Mouse (Mus musculus): ENCODE results near the gene Prdm12. TPM values are rescaled to one million over a fixed set of nuclear protein-coding genes. Genes with fewer than 3 reads are reported as not detected.

The Prdm12 gene
- polyA plus RNA-seq, 1 experiment from 2014 or later: not detected

GRCm38 (mm10) chr2:31613781-31614180 lies 26.1 kb upstream of the Prdm12 start:
- Histone ChIP-seq H3K4me2 (no peak overlapping the region), H3K4me3 (ENCODE audit: low read depth, low read length) (no peak overlapping the region), H3K4me1 (ENCODE audit: insufficient read depth) (no peaks in the 10 kb centered on the region), H3K9me3 (ENCODE audit: low read depth, low read length) (no peaks in the 10 kb centered on the region), H3K27ac (ENCODE audit: low read depth) (no peak overlapping the region), H3K9ac (no peak overlapping the region), H3K36me3 (ENCODE audit: insufficient read depth) (peaks cover 81% of the 10 kb centered on the region), H3K27me3 (ENCODE audit: insufficient read depth, low read length) (no peaks in the 10 kb centered on the region)
- 76% methylated on average over 7 of the region's 7 CpGs for WGBS
- ATAC-seq (ENCODE audit: insufficient read depth) (no peak), DNase-seq (no peak)
- no peak for TF ChIP-seq CTCF (IDR thresholded peaks at IDR 0.05; ENCODE audit: low read depth)

DNA sequence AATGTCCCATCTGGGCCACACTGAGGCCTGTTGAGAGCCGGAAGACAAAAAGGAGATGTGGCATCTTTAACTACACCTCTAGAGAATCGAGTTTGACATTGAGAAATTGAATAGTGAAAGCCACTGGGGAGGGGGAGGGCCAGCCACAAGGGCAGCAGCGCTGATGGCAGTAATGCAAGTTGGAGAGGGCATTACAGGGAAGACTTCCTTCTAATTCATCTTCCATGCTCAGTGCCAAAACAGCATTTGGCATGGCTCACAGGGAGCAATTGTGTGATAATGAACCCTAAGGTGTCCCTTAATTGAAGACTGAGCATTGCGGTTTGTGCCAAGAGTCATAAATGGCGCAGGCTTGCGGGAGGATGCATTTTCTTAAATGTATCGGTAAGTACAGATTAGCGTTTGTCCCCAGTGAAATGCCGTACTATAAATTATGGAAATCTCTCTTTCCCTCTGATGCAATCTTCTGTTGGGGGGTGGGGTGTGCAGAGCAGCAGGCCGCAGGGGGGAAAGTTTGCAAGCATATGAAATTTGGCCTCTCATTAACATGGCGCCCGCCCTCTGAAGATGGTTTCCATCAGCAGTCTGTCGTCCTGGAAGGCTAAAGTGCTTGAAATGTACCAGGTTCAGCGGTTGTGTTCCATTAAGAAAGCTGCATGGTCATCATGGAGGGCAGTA lies 21.2 kb upstream of the Prdm12 start:
- no peak for TF ChIP-seq CTCF (IDR thresholded peaks at IDR 0.05; ENCODE audit: low read depth)
- H3K9ac ChIP-seq: no peak overlapping the region
- H3K4me1 ChIP-seq (ENCODE audit: insufficient read depth): no peaks in the 10 kb centered on the region
- WGBS: 77% methylated on average over 14 of the region's 14 CpGs
- H3K4me3 ChIP-seq (ENCODE audit: low read depth, low read length): no peak overlapping the region
- DNase-seq (no peak), ATAC-seq (ENCODE audit: insufficient read depth) (no peak)
- H3K9me3 ChIP-seq (ENCODE audit: low read depth, low read length): no peaks in the 10 kb centered on the region
- no peaks in the 10 kb centered on the region for H3K27me3 ChIP-seq (ENCODE audit: insufficient read depth, low read length)
- H3K36me3 ChIP-seq (ENCODE audit: insufficient read depth): peaks cover 34% of the 10 kb centered on the region
- H3K27ac ChIP-seq (ENCODE audit: low read depth): no peak overlapping the region
- H3K4me2 ChIP-seq: no peak overlapping the region

DNA sequence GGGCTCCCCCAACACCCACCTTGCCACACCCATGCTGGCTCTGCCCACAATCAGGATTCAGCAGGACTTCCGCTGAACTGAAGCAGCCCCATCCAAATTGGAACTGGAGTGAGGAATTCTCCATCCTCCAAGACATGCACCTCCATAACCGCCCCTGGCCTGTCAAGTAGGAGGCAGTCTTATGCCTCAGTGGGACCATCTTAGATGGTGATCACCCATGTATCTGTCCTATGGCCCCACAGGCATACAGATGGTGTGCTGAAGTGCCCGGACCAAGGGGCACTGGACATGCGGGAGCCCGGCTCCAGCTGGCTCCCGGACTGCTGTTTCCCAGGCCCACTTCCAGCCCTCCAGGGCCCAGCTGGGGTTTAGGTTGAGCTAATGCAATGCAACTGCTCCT lies 20.6 kb upstream of the Prdm12 start:
- no peak overlapping the region for H3K4me3 ChIP-seq (ENCODE audit: low read depth, low read length)
- ATAC-seq (ENCODE audit: insufficient read depth) (no peak), DNase-seq (no peak)
- no peak overlapping the region for H3K9ac ChIP-seq
- peaks cover 29% of the 10 kb centered on the region for H3K36me3 ChIP-seq (ENCODE audit: insufficient read depth)
- H3K27me3 ChIP-seq (ENCODE audit: insufficient read depth, low read length): no peaks in the 10 kb centered on the region
- TF ChIP-seq CTCF (IDR thresholded peaks at IDR 0.05; ENCODE audit: low read depth): no peak
- H3K9me3 ChIP-seq (ENCODE audit: low read depth, low read length): no peaks in the 10 kb centered on the region
- H3K27ac ChIP-seq (ENCODE audit: low read depth): no peak overlapping the region
- no peak overlapping the region for H3K4me2 ChIP-seq
- H3K4me1 ChIP-seq (ENCODE audit: insufficient read depth): no peaks in the 10 kb centered on the region
- 92% methylated on average over 6 of the region's 6 CpGs for WGBS

- TF ChIP-seq CTCF (IDR thresholded peaks at IDR 0.05; ENCODE audit: low read depth): no peak
- Histone ChIP-seq H3K4me2 (no peak overlapping the region), H3K27me3 (ENCODE audit: insufficient read depth, low read length) (peaks cover 70% of the 10 kb centered on the region), H3K4me1 (ENCODE audit: insufficient read depth) (peaks cover 7% of the 10 kb centered on the region; the same call in 1 of the 2 replicates), H3K4me3 (ENCODE audit: low read depth, low read length) (no peak overlapping the region), H3K9ac (no peak overlapping the region), H3K27ac (ENCODE audit: low read depth) (no peak overlapping the region), H3K36me3 (ENCODE audit: insufficient read depth) (no peaks in the 10 kb centered on the region), H3K9me3 (ENCODE audit: low read depth, low read length) (no peaks in the 10 kb centered on the region)
- no peak for ATAC-seq (ENCODE audit: insufficient read depth)
- DNase-seq: no peak
- 35% methylated on average over 3 of the region's 3 CpGs for WGBS
Observed at GRCm38 (mm10) chr2:31633531-31633930, 6.3 kb upstream of the Prdm12 start.

- no peak overlapping the region; the same call in 1 of the 2 replicates for H3K9ac ChIP-seq
- peak; percentile 41 for DNase-seq
Observed at GRCm38 (mm10) chr2:31635281-31636137, 4.3 kb upstream of the Prdm12 start.

GRCm38 (mm10) chr2:31636138-31636741 lies 3.6 kb upstream of the Prdm12 start:
- ATAC-seq (ENCODE audit: insufficient read depth): no peak
- no peaks in the 10 kb centered on the region for H3K9me3 ChIP-seq (ENCODE audit: low read depth, low read length)
- H3K4me3 ChIP-seq (ENCODE audit: low read depth, low read length): peak overlapping the region; percentile 18
- under 1% methylated on average over 48 of the region's 48 CpGs for WGBS
- H3K9ac ChIP-seq: no peak overlapping the region
- H3K4me2 ChIP-seq: peak overlapping the region; percentile 44
- peaks cover 97% of the 10 kb centered on the region for H3K27me3 ChIP-seq (ENCODE audit: insufficient read depth, low read length)
- H3K4me1 ChIP-seq (ENCODE audit: insufficient read depth): peaks cover 7% of the 10 kb centered on the region; the same call in 1 of the 2 replicates
- H3K27ac ChIP-seq (ENCODE audit: low read depth): no peak overlapping the region
- no peaks in the 10 kb centered on the region for H3K36me3 ChIP-seq (ENCODE audit: insufficient read depth)
- no peak for DNase-seq
- TF ChIP-seq CTCF (IDR thresholded peaks at IDR 0.05; ENCODE audit: low read depth): no peak

More at GRCm38 (mm10) chr2:31635281-31636137, 4.3 kb upstream of the Prdm12 start:
- Histone ChIP-seq H3K4me1 (ENCODE audit: insufficient read depth) (peaks cover 7% of the 10 kb centered on the region; the same call in 1 of the 2 replicates), H3K36me3 (ENCODE audit: insufficient read depth) (no peaks in the 10 kb centered on the region), H3K4me3 (ENCODE audit: low read depth, low read length) (peak overlapping the region; percentile 18; the same call in 1 of the 2 replicates), H3K27ac (ENCODE audit: low read depth) (no peak overlapping the region), H3K9me3 (ENCODE audit: low read depth, low read length) (no peaks in the 10 kb centered on the region), H3K27me3 (ENCODE audit: insufficient read depth, low read length) (peaks cover 89% of the 10 kb centered on the region), H3K4me2 (peak overlapping the region; percentile 44)
- WGBS: under 1% methylated on average over 52 of the region's 52 CpGs
- ATAC-seq (ENCODE audit: insufficient read depth): no peak
- no peak for TF ChIP-seq CTCF (IDR thresholded peaks at IDR 0.05; ENCODE audit: low read depth)

DNA sequence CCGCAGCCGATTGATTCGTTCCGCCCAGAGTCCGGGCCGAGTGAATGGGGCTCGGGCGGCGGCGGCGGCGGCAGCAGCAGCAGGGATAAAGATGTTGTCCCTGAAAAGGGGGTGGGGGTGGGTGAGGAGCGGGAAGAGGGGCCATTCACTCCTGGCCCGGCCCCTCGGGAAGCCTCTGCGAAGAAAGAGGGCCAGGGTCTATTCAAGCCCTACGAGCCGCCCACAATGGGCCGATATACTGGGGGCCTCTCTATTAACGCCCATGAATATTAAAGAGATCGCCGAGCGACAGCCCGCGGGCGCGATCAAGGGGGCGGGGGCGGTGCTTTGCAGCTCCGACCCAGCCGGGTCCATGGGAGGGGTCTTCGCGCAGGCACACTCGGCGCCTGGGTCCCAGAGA lies 3.1 kb upstream of the Prdm12 start:
- Histone ChIP-seq H3K27me3 (ENCODE audit: insufficient read depth, low read length) (peaks cover 98% of the 10 kb centered on the region), H3K4me3 (ENCODE audit: low read depth, low read length) (peak overlapping the region; percentile 18), H3K9me3 (ENCODE audit: low read depth, low read length) (no peaks in the 10 kb centered on the region), H3K4me2 (peak overlapping the region; percentile 44), H3K36me3 (ENCODE audit: insufficient read depth) (no peaks in the 10 kb centered on the region), H3K9ac (no peak overlapping the region), H3K4me1 (ENCODE audit: insufficient read depth) (peaks cover 7% of the 10 kb centered on the region; the same call in 1 of the 2 replicates), H3K27ac (ENCODE audit: low read depth) (no peak overlapping the region)
- ATAC-seq (ENCODE audit: insufficient read depth) (no peak), DNase-seq (no peak)
- TF ChIP-seq CTCF (IDR thresholded peaks at IDR 0.05; ENCODE audit: low read depth): no peak
- under 1% methylated on average over 35 of the region's 35 CpGs for WGBS

Data from lung, embryonic 14.5 days (tissue).